Mouse (Mus musculus) bone marrow, adult 2 months (tissue): ENCODE measurements around the gene Unc13b.

Experiments used
- CTCF ChIP-seq: fragments of 200-500 bp; IDR thresholded peaks from 2 replicates; pipeline ENCODE4 v1.5.1; 2011; ENCODE audit warnings: low read length, control low read depth; ENCODE audit not compliant: control insufficient read depth, insufficient read depth
- POLR2A ChIP-seq: fragments of 200-500 bp; IDR thresholded peaks from 2 replicates; pipeline ENCODE4 v1.6.1; 2011; ENCODE audit warnings: low read depth, mild to moderate bottlenecking, control low read depth, low read length, borderline replicate concordance; ENCODE audit not compliant: control insufficient read depth

DNA sequence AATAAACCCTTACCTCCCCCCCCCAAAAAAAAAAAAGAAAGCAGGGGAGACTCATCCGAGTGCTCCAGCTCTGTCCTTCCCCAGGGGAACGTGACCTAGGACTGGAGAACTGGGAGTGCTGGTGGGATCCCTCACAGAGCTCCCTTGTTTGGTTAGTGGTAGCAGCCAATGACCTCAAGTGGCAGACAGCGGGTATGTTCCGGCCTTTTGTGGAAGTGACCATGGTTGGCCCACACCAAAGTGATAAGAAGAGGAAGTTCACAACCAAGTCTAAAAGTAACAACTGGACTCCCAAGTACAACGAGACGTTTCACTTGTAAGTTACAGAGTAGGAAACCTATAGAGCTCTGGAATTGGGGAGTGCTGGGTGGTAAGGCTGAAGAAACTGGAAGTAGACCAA, 204.1 kb downstream of the Unc13b start:
- TF ChIP-seq CTCF = no peak
- no peak for TF ChIP-seq POLR2A
